Mouse (Mus musculus) heart, embryonic 10.5 days (tissue): ENCODE measurements around the gene Mtg2. TPM values are rescaled to one million over a fixed set of nuclear protein-coding genes. Genes with fewer than 3 reads are reported as not detected.

ENCODE experiments used
- DNase-seq: peaks from one replicate; pipeline ENCODE4 v3.0.0-alpha.2; 2017; ENCODE audit warnings: low spot score
- H3K27ac ChIP-seq: fragments of 300-500 bp; sonication (generic); 2 replicates; pipeline ENCODE4 v1.5.1; 2016; ENCODE audit warnings: mild to moderate bottlenecking
- H3K27me3 ChIP-seq: fragments of 300-500 bp; sonication (generic); 2 replicates; pipeline ENCODE4 v1.6.1; 2016; ENCODE audit warnings: mild to moderate bottlenecking; ENCODE audit not compliant: poor library complexity, insufficient read depth, severe bottlenecking
- H3K36me3 ChIP-seq: fragments of 300-500 bp; sonication (generic); 2 replicates; pipeline ENCODE4 v1.6.1; 2016; ENCODE audit warnings: mild to moderate bottlenecking, moderate library complexity
- H3K4me1 ChIP-seq: fragments of 300-500 bp; sonication (generic); 2 replicates; pipeline ENCODE4 v1.6.1; 2016; ENCODE audit warnings: mild to moderate bottlenecking
- H3K4me3 ChIP-seq: fragments of 300-500 bp; sonication (generic); 2 replicates; pipeline ENCODE4 v1.5.1; 2016; ENCODE audit warnings: mild to moderate bottlenecking, moderate library complexity
- H3K9me3 ChIP-seq: fragments of 300-500 bp; sonication (generic); 2 replicates; pipeline ENCODE4 v1.6.1; 2016; ENCODE audit warnings: mild to moderate bottlenecking, moderate library complexity
- WGBS: fragments of 180-500 bp; shearing (Covaris S2); methylation state at CpG from one replicate; pipeline ENCODE4 v1.1.7; 2016; 5-methylcytosine and 5-hydroxymethylcytosine counted together
- polyA plus RNA-seq: library from polyadenylated mRNA; unstranded; fragments of >200 nt; fragmentation: Nextera tagmentation; extraction: Ambion mirVana; gene quantifications from 2 replicates; pipeline ENCODE4 v1.2.1, GENCODE M21; 2016

The Mtg2 gene
- polyA plus RNA-seq, 1 experiment from 2014 or later = 29.7 TPM

- peak; percentile 82 for DNase-seq
- H3K4me3 ChIP-seq = peak overlapping the region; percentile 97
Observed at GRCm38 (mm10) chr2:180041577-180042255, 28.7 kb upstream of the Mtg2 start.

GRCm38 (mm10) chr2:180042256-180042857 is 28.0 kb upstream of the Mtg2 start, which contains the start of the genes Psma7 and Ss18l1:
Psma7 (minus strand) TSS chr2:180042433.
Ss18l1 (plus strand) TSS chr2:180042509.
- H3K4me3 ChIP-seq = peak within 1 kb of the TSS; percentile 97
- peak; percentile 95 for DNase-seq
- peak within 1 kb of the TSS; percentile 96 for H3K27ac ChIP-seq
- peaks cover 23% of the 10 kb centered on the region for H3K36me3 ChIP-seq
- peaks cover 27% of the 10 kb centered on the region for H3K4me1 ChIP-seq
- WGBS = under 1% methylated on average over 78 of the region's 78 CpGs
- no peaks in the 10 kb centered on the region for H3K9me3 ChIP-seq
- no peaks in the 10 kb centered on the region for H3K27me3 ChIP-seq

More at GRCm38 (mm10) chr2:180041577-180042255, 28.7 kb upstream of the Mtg2 start:
- H3K36me3 ChIP-seq = peaks cover 29% of the 10 kb centered on the region
- peak overlapping the region; percentile 96 for H3K27ac ChIP-seq
- peaks cover 27% of the 10 kb centered on the region for H3K4me1 ChIP-seq
- under 1% methylated on average over 65 of the region's 66 CpGs for WGBS
- H3K9me3 ChIP-seq = no peaks in the 10 kb centered on the region
- no peaks in the 10 kb centered on the region for H3K27me3 ChIP-seq

GRCm38 (mm10) chr2:180042858-180043515 is 27.4 kb upstream of the Mtg2 start:
- H3K4me3 ChIP-seq = peak overlapping the region; percentile 97
- peaks cover 27% of the 10 kb centered on the region for H3K4me1 ChIP-seq
- WGBS = under 1% methylated on average over 66 of the region's 66 CpGs
- H3K36me3 ChIP-seq = peaks cover 21% of the 10 kb centered on the region
- H3K9me3 ChIP-seq = no peaks in the 10 kb centered on the region
- peak; percentile 87 for DNase-seq
- peak overlapping the region; percentile 96 for H3K27ac ChIP-seq
- H3K27me3 ChIP-seq = no peaks in the 10 kb centered on the region

- Histone ChIP-seq H3K4me1 (peaks cover 20% of the 10 kb centered on the region), H3K27me3 (no peaks in the 10 kb centered on the region), H3K9me3 (no peaks in the 10 kb centered on the region), H3K4me3 (no peak overlapping the region), H3K36me3 (peaks cover 7% of the 10 kb centered on the region; the same call in 1 of the 2 replicates), H3K27ac (no peak overlapping the region)
- no peak for DNase-seq
- WGBS = 47% methylated on average over 4 of the region's 4 CpGs
Observed at GRCm38 (mm10) chr2:180045283-180045682, 25.1 kb upstream of the Mtg2 start.

GRCm38 (mm10) chr2:180047580-180047979 is 22.8 kb upstream of the Mtg2 start:
- Histone ChIP-seq H3K36me3 (0 out of 2 replicates have a peak, but pooled peaks cover 10% of the 10 kb centered on the region), H3K4me1 (peaks cover 13% of the 10 kb centered on the region), H3K27ac (no peak overlapping the region), H3K27me3 (no peaks in the 10 kb centered on the region), H3K4me3 (no peak overlapping the region), H3K9me3 (no peaks in the 10 kb centered on the region)
- DNase-seq = no peak
- 85% methylated on average over 3 of the region's 3 CpGs for WGBS

- Histone ChIP-seq H3K9me3 (no peaks in the 10 kb centered on the region), H3K36me3 (peaks cover 15% of the 10 kb centered on the region; the same call in 1 of the 2 replicates), H3K4me1 (peaks cover 11% of the 10 kb centered on the region), H3K27ac (no peak overlapping the region), H3K27me3 (no peaks in the 10 kb centered on the region), H3K4me3 (no peak overlapping the region)
- no peak for DNase-seq
- WGBS = 90% methylated on average over 18 of the region's 18 CpGs
Observed at GRCm38 (mm10) chr2:180047980-180048635, 22.3 kb upstream of the Mtg2 start.

GRCm38 (mm10) chr2:180050986-180051385 is 19.4 kb upstream of the Mtg2 start:
- H3K4me3 ChIP-seq = no peak overlapping the region
- no peaks in the 10 kb centered on the region for H3K27me3 ChIP-seq
- H3K36me3 ChIP-seq = peaks cover 39% of the 10 kb centered on the region

GRCm38 (mm10) chr2:180051986-180052733 is 18.2 kb upstream of the Mtg2 start:
- DNase-seq = no peak
- Histone ChIP-seq H3K4me1 (peaks cover 3% of the 10 kb centered on the region; the same call in 1 of the 2 replicates), H3K27ac (no peak overlapping the region), H3K36me3 (peaks cover 49% of the 10 kb centered on the region), H3K27me3 (no peaks in the 10 kb centered on the region), H3K4me3 (no peak overlapping the region), H3K9me3 (no peaks in the 10 kb centered on the region)
- WGBS = 91% methylated on average over 14 of the region's 14 CpGs

More at GRCm38 (mm10) chr2:180050986-180051385, 19.4 kb upstream of the Mtg2 start:
- Histone ChIP-seq H3K27ac (no peak overlapping the region), H3K4me1 (peaks cover 3% of the 10 kb centered on the region; the same call in 1 of the 2 replicates), H3K9me3 (no peaks in the 10 kb centered on the region)
- DNase-seq = peak; percentile 90
- 22% methylated on average over 5 of the region's 5 CpGs for WGBS

GRCm38 (mm10) chr2:180053001-180053400 is 17.4 kb upstream of the Mtg2 start:
- H3K9me3 ChIP-seq = no peaks in the 10 kb centered on the region
- no peak overlapping the region for H3K4me3 ChIP-seq
- H3K27ac ChIP-seq = no peak overlapping the region
- WGBS = 91% methylated on average over 9 of the region's 9 CpGs
- peaks cover 3% of the 10 kb centered on the region; the same call in 1 of the 2 replicates for H3K4me1 ChIP-seq
- no peak for DNase-seq
- peaks cover 53% of the 10 kb centered on the region for H3K36me3 ChIP-seq
- no peaks in the 10 kb centered on the region for H3K27me3 ChIP-seq

GRCm38 (mm10) chr2:180063338-180064131 is 6.9 kb upstream of the Mtg2 start:
- Histone ChIP-seq H3K27ac (no peak overlapping the region), H3K4me1 (no peaks in the 10 kb centered on the region), H3K36me3 (peaks cover 72% of the 10 kb centered on the region), H3K9me3 (no peaks in the 10 kb centered on the region), H3K27me3 (no peaks in the 10 kb centered on the region), H3K4me3 (no peak overlapping the region)
- 86% methylated on average over 11 of the region's 11 CpGs for WGBS
- DNase-seq = no peak

GRCm38 (mm10) chr2:180069770-180070480 is 463 bp upstream of the Mtg2 start:
- WGBS = 35% methylated on average over 20 of the region's 20 CpGs
- no peak for DNase-seq
- Histone ChIP-seq H3K27ac (peak overlapping the region; percentile 92), H3K4me3 (peak overlapping the region; percentile 85), H3K36me3 (peaks cover 35% of the 10 kb centered on the region; the same call in 1 of the 2 replicates), H3K9me3 (no peaks in the 10 kb centered on the region), H3K27me3 (no peaks in the 10 kb centered on the region), H3K4me1 (peaks cover 12% of the 10 kb centered on the region)
